Mouse (Mus musculus) urinary bladder, postnatal 25 days (tissue): ENCODE measurements at regions not wholly inside any gene's neighbourhood (a gene's known extent, or its start where the extent isn't known, plus 50 kb on each side); places are given as distances from the start of the nearest gene placed in this dataset.
"Not testable (repeated sequence)": the region's sequence is repeated elsewhere in the genome, so short reads cannot be mapped to it uniquely, and the experiment has no call there.

Source experiments
- DNase-seq: peaks from one replicate; pipeline ENCODE4 v3.0.0; 2022; ENCODE audit warnings: low spot score

DNA sequence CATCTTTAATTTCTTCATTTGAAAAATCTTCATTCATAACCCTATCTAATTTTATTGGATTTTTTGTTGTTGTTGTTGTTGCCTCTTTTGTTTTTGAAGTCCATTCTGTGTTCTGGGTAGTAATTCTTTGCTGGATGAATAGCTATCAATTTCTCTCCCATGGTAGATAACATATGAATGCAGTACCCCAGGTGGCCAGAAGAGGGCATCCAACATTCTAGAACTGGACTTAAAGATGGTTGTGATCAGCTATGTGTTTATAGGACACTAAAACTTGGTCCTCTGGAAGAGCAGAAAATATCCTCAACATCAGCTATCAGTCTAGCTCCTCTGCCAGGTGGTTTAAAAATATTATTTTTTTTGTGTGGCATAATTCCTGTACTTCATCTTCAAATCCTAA, 73.0 kb downstream of the Prl2c3 start:
- DNase-seq = not testable (repeated sequence)

DNA sequence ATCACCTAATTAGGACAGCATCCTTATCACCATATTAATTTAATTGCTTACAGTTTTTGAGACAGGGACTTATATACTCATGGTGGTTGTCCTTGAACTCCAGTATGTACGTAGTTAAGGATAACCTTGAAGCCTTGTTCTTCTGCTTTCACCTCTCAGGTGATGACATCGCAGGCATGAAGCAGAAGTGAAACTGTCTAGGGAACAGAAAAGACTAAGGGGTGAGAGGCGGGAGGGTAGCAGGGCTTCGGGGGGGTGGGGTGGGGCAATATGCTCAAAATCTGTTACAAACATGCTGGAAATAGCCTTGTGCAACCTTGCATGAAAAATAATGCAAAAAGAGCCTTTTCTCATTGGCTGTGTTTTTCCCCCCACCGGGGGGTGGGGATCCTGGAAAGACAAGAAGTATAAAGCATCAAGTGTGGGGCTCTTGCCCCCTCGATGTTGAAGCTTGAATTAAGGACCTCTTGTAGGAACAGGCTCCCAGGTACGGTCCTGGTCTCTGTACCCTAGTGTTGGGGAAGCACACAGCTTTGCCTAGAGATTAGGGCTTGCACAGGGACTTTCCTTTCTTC, 81.8 kb downstream of the Prl2c3 start:
- not testable (repeated sequence) for DNase-seq

DNA sequence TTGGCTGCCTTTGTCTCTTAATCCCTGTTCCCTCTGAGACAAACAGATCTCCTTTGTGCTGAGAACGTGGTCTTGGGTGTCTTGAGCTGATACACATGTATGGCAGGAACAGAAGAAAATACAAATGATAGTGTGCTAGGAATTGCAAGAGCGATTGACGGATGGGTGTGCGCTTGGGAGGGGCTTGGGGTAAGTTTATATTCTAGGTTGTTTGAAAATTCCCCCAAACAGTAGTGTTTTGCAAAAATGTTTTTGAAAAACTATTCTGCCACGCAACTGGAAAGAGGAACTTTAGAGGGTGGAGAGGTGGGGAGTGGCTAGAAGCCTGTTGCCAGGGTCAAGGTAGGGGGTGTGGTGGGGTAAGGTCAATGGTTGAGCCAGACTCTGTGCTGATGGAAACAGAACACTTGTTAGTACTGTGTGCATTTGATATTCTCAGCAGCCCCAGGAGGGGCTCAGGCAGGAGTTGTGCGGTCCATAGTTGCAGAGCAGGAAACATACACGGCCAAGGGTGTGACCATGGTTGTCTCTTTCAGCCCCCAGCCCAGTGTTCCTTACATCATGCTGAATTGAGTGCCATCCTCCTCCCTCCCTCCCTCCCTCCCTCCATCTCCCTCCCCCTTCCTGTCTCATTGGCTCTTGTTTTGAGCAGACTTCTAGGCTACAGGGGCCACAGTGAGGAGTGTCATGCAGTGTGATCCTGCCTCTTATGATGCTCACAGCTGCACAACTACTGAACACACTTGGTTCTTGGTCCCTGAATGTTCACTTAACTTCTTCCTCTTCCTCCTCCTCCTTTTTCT, 88.2 kb downstream of the Prl2c3 start:
- no peak for DNase-seq

DNA sequence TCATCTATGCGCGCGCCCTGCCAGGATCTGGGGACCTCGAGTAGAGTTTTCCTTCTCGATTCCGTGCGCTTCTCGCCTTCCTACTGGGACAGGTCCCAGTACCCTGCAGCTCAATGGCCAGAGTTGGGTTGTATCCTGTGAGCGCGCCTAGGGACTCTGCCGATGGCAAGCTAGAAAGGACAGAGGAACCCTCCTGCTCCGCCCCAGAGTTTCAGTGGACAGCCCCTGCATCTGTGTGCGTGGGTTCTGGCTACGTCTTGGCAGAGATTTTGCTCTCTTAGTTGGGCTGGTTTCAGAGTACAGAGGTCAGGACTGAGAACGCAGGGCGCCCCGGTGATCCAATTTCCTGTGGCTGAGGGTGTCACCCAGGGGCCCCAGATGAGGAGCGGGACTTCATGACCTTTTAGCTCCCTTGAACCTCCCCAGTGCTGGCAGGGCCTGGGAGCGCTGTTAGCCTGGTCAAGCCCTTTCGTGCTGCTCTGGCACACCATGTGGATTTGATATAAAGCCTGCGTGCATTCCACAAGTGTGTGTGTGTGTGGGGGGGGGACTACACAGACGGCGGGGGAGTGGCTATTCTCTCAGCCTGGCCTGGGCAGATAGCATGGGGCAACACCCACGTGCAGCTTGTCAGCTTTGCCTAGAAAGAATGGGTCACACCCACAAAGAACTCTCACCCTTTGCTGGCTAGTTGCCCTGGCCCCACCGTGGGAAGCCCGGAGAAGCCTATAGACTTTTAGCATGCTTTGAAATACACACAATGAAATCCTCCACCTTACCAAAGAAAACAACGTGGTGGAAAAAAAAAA, 96.9 kb downstream of the Prl2c3 start:
- DNase-seq = peak; percentile 23

DNA sequence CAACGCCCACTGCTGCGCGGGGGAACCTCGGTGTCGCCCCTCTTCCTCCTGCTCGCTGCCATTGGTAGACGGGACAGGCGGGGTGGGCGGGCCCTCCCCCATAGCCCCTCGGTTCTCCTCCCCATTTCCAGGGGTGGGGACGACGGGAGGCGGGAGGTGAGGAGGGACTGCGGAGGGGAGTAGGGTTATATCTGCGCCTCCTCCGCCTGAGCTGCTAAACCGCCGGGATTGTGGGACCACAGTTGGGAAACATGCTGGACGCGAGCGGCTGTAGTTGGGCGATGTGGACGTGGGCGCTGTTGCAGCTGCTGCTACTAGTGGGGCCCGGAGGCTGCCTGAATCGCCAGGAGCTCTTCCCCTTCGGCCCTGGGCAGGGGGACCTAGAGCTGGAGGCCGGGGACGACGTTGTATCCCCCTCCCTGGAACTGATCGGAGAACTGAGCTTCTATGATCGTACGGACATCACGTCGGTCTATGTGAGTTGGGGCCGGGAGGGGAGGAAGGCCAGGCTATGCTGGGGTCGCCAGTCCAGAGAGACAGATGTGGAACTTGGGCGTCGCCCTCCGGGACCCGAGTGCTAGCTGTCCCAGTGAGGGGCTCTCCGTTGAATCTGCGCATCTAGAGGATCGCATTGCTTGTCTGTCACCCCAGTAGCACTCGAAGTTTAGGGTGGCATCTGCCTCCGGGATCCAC, 97.6 kb downstream of the Prl2c3 start:
- peak; percentile 9 for DNase-seq

DNA sequence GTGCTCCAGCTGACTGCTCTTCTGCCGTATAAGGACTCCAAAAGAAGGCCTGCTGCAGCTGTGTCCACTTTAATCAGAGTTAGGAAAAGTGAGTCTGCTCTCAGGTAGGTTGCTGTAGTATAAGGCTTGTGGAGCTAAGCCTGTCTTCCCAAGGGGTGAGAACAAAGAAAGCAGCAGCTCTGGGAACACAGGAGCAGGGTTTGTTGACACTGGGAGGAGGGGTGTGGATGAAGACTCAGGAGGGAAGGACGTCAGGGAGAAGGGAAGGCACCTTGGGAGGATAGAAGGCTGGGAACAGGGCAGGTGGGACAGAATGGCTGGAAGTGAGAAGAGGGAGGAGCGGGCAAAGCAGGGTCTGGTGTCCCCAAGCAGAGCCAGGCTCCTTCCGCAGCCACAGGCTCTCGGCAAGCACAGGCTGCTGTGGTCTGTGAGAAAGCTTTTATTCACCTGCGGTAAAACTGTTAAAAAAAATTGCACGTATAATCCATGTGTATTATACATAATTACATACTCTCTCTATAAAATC, 106.2 kb downstream of the Prl2c3 start:
- not testable (repeated sequence) for DNase-seq

DNA sequence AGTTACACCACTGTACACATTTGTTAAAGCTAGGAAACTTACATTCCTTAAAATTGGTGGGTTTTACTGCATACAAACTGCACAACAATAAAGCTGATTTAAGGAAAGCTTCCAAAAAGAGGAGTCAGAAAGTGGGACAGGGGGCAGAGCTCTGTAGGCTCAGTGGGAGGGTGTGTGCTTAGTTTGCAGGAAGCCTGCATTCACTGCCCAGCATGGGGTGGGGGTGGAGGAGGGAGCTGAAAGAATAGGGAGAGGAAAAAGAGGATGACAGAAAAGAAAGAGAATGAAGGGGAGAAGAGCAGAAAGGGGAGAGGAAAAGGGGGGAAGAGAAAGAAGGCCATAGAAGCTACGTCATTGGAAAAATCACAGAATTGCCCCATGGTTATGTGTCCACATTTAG, 111.1 kb downstream of the Prl2c3 start:
- DNase-seq = not testable (repeated sequence)

DNA sequence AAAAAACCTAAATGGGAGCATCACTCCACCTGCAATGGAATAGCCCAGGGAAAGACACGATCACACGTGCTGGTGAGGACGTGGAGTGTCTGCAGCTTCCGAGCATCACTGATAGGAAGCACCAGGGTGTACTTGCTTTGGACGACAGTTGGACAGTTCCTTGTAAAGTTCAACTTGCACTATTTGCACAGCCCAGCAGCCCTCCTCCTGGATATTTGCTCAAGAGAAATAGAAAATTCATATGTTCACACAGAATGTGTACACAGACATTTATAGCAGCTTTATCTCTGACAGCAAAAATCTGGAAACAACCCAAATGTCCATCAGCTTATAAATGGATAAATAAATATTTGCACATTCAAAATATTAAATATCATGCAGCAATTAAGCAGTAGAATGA, 111.7 kb downstream of the Prl2c3 start:
- not testable (repeated sequence) for DNase-seq

DNA sequence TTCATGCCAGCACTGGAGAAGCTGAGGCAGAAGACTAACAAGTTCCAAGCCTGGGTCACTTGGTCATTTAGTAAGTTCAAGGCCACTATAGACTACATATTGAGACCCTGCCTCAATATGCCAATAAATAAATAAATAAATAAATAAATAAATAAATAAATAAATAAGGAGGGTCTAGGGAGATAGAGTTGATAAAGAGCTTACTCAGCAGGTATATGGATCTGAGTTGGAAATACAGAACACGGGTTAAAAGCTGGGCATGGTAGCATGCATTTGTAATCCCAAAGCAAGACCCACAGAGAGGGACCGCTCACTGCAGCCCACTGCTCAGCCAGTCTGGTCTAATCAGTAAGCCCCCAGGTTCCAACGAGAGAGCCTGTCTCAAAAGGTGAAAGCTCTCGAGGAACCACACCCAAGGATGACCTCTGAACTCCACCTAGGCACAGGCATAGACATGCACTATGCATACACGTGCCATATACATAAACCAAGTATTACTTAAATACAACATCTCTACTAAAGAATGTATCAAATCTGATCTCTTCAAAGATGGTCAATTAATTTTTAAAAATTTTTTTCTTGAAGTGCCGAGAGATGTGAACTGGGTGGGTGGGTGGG, 115.4 kb downstream of the Ero1lb start:
- not testable (repeated sequence) for DNase-seq

DNA sequence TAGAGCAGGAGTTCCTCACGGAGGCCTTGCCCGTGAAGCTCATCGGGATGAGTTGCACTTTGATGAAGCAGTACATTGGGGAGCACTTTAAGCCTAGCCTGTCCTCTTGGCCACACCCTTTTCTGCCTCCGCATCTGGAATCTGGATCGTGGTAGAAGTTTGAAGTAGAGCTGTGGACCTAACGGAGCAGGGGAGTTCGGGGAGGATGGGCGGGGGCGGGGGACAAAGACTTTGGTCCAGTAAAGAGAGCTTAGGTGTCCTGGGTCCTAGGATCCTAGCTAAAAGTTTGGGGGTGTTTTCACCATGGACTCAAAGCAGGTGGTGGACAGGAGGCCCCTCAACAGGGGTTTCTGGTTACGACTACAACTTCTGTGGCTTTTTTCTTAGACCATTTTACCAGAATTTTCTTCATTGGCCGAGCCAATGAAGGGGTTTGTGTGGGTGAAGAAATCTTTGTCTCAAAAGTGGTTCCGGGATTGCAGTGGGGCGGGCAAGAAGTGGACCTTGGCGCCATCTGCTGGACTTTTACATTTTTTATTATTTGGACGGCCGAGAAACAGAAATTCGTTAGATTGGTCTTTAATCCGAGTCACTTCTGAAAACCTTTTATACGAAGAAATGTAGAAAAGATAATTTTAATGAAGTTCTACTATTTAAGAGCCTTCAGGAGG, 114.7 kb downstream of the Ero1lb start:
- DNase-seq = peak; percentile 36

DNA sequence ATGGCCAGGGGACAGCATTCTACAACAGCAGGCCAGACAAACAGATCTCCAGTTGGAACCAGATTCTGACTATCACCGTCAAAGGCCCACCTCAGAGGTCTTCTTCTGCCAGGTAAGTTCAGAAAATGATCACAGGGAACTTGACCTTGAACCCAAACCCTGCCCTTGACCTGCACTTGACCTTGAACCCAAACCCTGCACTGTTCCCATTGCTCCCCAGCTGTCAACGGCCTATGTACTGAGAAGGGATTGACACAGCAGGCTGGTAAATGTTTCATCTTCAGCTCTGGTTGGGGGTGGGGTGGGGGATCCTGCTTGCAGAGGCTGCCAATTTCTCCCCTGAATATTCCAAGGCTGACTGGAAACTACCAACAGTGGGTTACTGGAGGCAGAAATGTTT, 111.7 kb downstream of the Ero1lb start:
- DNase-seq = no peak

DNA sequence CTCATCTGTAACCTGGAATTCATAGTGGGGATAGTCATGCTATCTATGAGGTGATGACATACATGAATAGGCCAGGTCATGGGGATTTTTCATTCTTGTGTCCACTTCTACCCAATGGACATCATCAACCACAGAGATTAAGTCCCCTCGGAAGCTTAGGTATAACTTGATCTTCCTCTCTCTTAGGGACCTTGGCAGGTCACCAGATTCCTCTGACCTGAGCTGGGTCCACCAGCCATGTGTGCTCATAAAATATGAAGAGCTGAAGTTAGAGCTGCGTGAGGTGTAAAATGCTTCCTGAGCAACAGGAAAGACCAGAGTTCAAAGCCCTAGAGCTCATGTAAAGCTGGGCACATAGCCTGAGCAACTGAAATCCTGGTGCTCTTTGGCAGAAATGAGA, 105.3 kb downstream of the Ero1lb start:
- DNase-seq = not testable (repeated sequence)

DNA sequence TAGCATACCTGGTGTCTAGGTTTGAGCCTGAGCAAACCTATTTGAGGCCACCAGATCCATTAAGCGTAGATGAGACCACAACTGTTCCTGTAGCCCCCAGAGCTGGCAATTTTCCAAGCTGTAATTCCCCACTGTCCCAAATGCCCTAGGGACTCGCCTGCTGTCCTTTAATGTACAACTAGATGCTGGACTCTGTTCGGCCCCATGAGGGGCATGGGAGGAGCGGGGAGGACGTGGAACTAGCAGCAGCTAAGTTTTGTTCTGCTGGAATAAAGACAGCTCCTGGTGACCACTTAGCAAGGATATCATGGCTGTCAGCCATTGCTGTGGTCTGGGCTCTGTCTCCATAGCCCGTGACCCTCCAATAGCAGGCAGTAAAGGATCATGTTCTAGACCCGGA, 103.1 kb downstream of the Ero1lb start:
- not testable (repeated sequence) for DNase-seq

DNA sequence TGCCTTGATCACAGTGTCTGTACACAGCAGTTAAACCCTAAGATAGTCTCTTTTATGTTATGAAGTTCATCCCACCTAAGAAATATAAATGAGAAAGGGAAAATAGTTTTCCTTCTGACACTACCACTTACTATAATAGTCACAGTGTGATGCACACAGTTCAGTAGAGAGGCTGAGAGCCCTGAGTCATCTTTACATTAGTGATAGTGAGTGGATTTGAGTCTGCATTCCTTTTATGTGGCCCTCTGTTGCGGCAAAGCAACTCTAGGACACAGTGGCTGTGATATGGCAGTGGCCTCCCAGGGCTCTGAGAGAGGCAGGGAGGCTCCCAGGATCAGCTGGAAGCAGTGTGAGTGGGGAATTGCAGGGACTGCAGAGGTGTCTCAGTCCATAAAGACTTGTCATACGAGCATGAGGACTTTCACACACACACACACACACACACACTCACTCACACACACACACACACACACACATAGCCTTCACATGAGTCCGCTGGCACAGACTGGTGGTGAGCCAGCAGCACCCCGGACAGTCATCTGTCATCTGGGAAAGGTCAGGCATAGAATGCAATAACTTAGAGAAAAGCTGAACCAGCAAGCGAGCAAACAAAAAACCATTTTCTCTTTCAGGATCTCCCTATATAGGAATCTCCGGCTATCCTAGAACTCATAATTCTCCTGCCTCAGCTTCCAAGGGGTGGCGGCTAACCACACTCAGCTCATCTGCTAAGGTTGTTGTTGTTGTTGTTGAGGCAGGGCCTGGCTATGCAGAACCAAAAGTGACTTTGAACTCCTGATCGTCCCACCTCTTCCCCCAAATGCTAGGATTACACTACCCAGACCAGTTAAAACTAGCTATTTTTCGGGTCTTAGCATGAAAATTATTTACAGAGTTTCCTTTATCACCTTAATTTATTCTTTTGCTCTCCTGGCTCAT, 102.3 kb downstream of the Ero1lb start:
- DNase-seq = not testable (repeated sequence)

DNA sequence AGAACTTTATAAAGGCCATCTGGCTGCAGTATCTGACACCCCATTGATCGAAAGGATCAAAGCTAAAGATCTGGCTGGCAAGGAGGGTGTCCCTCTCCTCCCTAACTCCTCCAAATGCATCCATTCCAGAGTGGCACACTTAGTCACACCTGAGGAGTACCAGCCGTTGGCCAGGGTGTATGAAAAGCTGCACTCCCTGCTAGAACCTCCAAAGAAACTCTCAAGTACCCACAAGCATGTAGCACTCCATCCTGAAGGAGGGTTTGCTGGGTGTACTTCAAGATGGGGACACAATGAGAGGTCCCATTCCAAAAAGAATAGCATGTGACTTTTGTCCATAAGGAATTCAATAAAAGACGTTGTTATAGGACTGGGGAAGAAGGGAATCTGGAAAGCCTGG, 100.4 kb downstream of the Ero1lb start:
- DNase-seq = not testable (repeated sequence)
